Mouse (Mus musculus) mature B cell (primary cell): ENCODE results near the gene Pcsk2.

Experiments used
- in situ Hi-C: fragments of 300-500 bp; cut with MboI; formaldehyde crosslinking; loops from 2 replicates; pipeline ENCODE4 v1.14.3; 2019

The Pcsk2 gene

GRCm38 (mm10) chr2:143545758-143546246 is at the start of gene Pcsk2:
Gene Pcsk2, plus strand, starts transcription at chr2:143546156.
- in situ Hi-C loops, result no loop called here

GRCm38 (mm10) chr2:143500845-143501244 is 45.1 kb upstream of the Pcsk2 start:
- in situ Hi-C loops, result no loop called here

DNA sequence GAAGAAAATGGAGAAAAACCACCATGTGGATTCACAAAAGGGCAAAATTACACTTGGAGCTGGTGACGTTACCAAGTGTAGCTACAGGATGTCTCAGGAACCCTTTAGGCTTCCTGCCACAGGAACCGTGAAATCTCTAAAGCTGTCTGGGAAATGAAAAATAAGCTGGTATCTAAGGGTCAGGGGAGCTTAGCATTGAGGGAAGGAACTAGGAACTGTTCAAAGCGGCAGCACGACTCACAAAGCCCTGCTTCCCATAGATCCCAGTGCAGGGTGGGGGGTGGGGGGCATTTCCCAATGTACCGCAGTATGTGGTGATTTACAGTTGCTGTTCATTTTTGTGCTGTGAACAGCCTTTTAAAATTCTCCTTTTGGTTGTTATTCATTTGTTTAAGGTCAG is 44.2 kb upstream of the Pcsk2 start:
- in situ Hi-C loops, result no loop called here

- in situ Hi-C loops, result no loop called here
Observed at GRCm38 (mm10) chr2:143502203-143502602, 43.8 kb upstream of the Pcsk2 start.

GRCm38 (mm10) chr2:143536485-143536884 is 9.5 kb upstream of the Pcsk2 start:
- in situ Hi-C loops, result no loop called here

GRCm38 (mm10) chr2:143545299-143545751 is 631 bp upstream of the Pcsk2 start:
- in situ Hi-C loops, result no loop called here

DNA sequence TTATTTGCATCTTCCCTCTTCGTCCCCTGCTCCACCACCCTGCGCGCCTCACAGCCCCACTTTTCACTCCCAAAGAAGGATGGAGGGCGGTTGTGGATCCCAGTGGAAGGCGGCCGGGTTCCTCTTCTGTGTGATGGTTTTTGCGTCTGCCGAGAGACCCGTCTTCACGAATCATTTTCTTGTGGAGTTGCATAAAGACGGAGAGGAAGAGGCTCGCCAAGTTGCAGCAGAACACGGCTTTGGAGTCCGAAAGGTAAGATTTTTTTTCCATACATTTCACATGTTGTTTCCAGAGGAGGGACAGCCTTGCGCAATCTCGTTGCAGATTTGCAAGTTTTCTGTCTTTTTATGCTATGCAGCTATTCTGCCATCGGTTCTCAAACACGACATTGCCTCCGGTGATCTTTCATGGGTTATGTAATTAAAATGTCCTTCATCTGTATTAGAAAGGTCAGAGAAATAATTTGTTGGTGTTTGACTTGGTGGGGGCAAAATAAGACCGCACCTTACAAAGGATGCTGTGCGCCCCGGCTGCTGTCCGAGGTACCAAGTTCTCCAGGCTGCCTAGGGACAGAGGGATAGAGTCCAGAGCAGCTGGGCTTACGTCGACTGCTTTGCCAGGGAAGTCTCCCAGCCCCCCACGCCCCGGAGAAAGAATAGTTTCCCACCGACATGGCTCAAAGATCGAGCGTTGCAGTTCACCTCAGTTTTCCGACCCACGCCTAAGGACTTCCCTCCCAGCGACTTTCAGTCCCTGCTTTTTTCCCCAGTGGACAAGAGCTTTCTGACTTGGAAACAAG is 656 bp downstream of the Pcsk2 start:
- in situ Hi-C loops, result no loop called here

DNA sequence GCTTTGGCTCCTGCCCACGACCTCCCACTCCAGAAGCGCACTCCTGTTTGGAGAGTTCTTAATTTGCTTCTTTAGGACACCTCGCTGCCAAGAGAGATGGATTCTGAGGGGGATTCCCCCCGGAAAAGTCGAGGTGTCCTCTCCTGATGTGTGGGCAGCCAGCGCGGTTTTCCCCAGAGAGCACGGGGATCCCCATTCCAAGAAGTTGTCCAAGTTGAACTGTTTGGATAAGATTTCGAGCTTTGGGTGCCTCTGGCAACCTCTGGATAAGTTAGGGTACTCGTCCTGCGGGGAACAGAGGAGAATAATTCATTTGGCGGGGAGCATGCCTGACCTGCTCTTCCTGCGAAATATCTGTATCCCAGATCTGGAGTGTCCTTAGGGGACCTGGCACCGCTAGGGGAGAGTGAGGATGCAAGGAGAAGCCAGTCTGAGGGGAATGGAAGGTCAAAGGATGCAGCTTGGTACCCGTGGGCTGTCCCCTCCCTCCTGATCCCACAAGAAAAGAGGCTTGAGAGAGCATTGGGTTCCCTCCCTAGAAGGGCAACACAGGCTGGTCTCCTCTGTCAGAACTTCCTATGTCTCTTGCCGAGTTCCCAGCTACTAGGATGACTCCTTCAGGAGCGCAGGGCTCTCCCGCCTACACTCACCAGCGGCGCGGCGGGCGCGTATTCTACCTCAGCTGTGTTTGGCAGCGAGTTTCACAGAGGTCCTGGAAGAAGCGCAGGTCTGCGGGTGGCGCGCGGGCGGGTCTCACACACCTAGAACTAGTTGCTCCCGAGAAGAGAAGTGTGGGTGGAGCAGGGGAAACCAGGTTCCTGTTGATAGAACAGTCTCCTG is 1.5 kb downstream of the Pcsk2 start:
- in situ Hi-C loops, result no loop called here

- in situ Hi-C loops, result no loop called here
Observed at GRCm38 (mm10) chr2:143560384-143560783, 14.4 kb downstream of the Pcsk2 start.

DNA sequence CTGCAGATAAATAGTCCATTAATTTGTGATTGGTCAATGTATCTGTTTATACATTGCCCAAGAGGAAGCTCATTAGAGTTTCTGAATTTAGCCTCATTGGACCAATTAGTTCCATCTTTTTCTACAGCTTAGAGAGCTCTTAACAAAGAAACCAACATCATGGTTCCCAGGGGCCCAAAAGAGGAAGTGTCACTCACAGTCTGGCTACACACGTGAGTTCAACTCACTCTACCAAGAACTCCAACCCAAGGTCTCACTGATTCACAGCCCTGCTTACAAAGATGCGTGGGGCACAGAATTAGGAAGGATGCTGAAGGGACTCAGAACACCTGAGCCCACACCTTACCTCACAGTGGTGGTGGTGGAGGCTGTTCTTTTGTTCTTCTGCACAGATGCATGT is 19.1 kb downstream of the Pcsk2 start:
- in situ Hi-C loops, result no loop called here

- in situ Hi-C loops, result no loop called here
Observed at GRCm38 (mm10) chr2:143565961-143566360, 20.0 kb downstream of the Pcsk2 start.

- in situ Hi-C loops, result no loop called here
Observed at GRCm38 (mm10) chr2:143585341-143585740, 39.4 kb downstream of the Pcsk2 start.

DNA sequence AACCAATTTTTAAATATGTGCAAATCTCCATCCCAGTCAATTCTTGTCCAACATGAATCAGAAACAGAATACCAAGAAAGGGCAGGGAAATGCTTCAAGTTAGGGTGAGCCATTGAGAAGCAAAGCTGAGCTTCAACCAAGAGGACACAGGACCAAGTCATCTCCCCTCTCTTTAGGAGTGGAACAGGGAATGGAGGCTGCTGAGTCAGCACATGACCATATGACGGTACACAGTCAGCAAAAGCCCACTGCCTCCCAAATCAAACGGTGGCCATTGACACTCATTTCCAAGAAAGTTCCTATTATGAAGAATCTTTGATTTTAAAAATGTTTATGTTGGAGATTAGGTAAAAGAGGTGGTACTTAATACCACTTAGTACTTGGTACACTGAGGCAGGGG is 44.4 kb downstream of the Pcsk2 start:
- in situ Hi-C loops, result no loop called here

- in situ Hi-C loops, result no loop called here
Observed at GRCm38 (mm10) chr2:143603071-143603470, 57.1 kb downstream of the Pcsk2 start.

DNA sequence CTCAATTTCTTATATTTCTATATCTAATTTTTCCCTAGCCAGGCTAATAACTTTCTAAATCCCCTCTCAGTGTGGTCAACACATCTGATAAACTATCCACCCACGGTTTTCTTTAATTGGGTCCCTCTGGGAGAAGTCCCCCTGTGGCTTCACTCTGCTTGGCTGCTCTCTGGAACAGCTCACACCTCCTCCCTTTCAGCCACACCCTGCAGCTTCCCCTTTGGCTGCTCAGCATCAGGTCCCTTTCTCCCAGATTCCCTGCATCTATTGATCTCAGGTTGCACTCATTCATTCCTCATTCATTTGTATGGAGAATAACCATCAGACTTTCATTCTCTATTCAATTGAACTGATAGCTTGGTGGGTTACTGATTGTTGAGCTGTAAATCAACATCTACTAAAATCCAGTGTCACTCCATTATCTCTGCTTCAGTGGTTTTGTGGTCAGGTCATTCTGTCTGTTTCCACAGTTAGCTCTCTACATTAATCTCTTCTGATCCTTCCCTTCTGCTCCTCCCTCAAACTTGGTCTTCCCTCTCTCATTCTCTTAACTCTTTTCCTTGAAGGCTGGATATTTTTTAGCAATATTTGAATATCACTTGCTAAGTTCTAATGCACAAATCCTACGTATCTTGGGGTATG is 58.0 kb downstream of the Pcsk2 start:
- in situ Hi-C loops, result no loop called here

- in situ Hi-C loops, result no loop called here
Observed at GRCm38 (mm10) chr2:143610355-143611331, 64.7 kb downstream of the Pcsk2 start.

GRCm38 (mm10) chr2:143613466-143613865 is 67.5 kb downstream of the Pcsk2 start:
- in situ Hi-C loops, result no loop called here

- in situ Hi-C loops, result no loop called here
Observed at GRCm38 (mm10) chr2:143614775-143615174, 68.8 kb downstream of the Pcsk2 start.

DNA sequence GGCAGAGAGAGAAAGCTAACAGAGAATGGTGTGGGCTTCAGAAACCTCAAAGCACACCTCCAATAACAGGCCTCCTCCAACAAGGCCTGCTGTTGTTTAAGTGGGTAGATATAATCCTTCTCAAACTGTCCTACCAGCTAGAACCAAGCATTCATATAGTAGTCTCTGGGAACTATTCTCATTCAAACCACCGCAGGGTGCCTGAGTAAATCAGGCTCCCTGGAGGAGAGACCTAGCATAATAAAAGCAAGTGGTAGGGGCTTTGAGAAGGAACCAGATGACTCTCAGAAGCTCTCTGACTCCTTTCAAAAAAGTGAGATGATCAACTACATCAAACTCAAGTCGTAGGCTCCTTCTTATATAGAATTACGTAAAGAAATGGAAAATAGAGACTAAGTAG is 75.0 kb downstream of the Pcsk2 start:
- in situ Hi-C loops, result no loop called here

DNA sequence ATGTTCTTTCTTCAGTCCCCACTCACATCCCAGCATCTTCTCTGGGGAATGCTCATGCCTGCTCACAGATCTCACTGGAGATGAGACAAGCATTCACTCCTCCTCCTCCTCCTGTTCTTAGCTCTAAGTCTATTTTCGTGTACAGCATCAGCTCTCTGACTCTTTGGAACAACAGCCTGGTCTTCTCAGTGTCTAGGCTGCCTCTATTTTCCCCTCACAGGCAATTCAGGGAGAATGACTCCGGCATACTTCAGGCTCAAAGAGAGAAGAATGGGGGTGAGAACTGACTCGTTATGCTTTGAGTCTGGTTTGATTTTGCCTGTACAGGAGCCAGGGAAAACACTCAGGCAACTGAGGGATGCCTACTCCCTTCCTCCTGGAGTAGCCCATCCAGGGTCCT is 78.0 kb downstream of the Pcsk2 start:
- in situ Hi-C loops, result no loop called here

GRCm38 (mm10) chr2:143643305-143643704 is 97.3 kb downstream of the Pcsk2 start:
- in situ Hi-C loops, result no loop called here
